Mouse (Mus musculus) adrenal gland, postnatal 4 days (tissue): ENCODE measurements around the gene Bcl11b. TPM values are rescaled to one million over a fixed set of nuclear protein-coding genes. Genes with fewer than 3 reads are reported as not detected.

ENCODE experiments used
- DNase-seq, 2 experiments: peaks; one replicate each; pipeline ENCODE4 v3.0.0; 2021 to 2022; ENCODE audit warnings: low spot score in 2 of 2, mixed read lengths in 2 of 2
- total RNA-seq, 2 experiments: library from RNA; stranded (reverse); gene quantifications; 2 replicates each; pipeline ENCODE4 v1.2.3; 2021

Gene Bcl11b
- total RNA-seq, 2 experiments from 2014 or later, result 1.4 to 2.2 TPM

GRCm38 (mm10) chr12:107999751-108000714, 3.4 kb downstream of the Bcl11b start:
- DNase-seq, result no peak

GRCm38 (mm10) chr12:107998746-107999145, 4.7 kb downstream of the Bcl11b start:
- peak; percentile 55 to 70 for DNase-seq

GRCm38 (mm10) chr12:107997901-107998300, 5.5 kb downstream of the Bcl11b start:
- no peak for DNase-seq

- no peak for DNase-seq
Observed at GRCm38 (mm10) chr12:107997241-107997640, 6.2 kb downstream of the Bcl11b start.

- DNase-seq, result no peak
Observed at GRCm38 (mm10) chr12:107996773-107997172, 6.6 kb downstream of the Bcl11b start.

- DNase-seq, result no peak
Observed at GRCm38 (mm10) chr12:107996216-107996615, 7.2 kb downstream of the Bcl11b start.

GRCm38 (mm10) chr12:107994421-107994820, 9.0 kb downstream of the Bcl11b start:
- no peak for DNase-seq

- DNase-seq, result no peak
Observed at GRCm38 (mm10) chr12:107993029-107993428, 10.4 kb downstream of the Bcl11b start.

GRCm38 (mm10) chr12:107991191-107991590, 12.2 kb downstream of the Bcl11b start:
- no peak for DNase-seq

GRCm38 (mm10) chr12:107983211-107983610, 20.2 kb downstream of the Bcl11b start:
- no peak for DNase-seq

- no peak for DNase-seq
Observed at GRCm38 (mm10) chr12:107982306-107982705, 21.1 kb downstream of the Bcl11b start.

GRCm38 (mm10) chr12:107981231-107981630, 22.2 kb downstream of the Bcl11b start:
- no peak for DNase-seq

- DNase-seq, result no peak
Observed at GRCm38 (mm10) chr12:107980261-107980961, 23.0 kb downstream of the Bcl11b start.

GRCm38 (mm10) chr12:107979710-107980260, 23.6 kb downstream of the Bcl11b start:
- peak; percentile 22 to 44 for DNase-seq

GRCm38 (mm10) chr12:107978736-107979255, 24.6 kb downstream of the Bcl11b start:
- DNase-seq, result no peak

GRCm38 (mm10) chr12:107978063-107978462, 25.3 kb downstream of the Bcl11b start:
- no peak for DNase-seq

GRCm38 (mm10) chr12:107977534-107977933, 25.9 kb downstream of the Bcl11b start:
- no peak for DNase-seq

- DNase-seq, result no peak
Observed at GRCm38 (mm10) chr12:107977086-107977485, 26.3 kb downstream of the Bcl11b start.

GRCm38 (mm10) chr12:107976571-107977001, 26.8 kb downstream of the Bcl11b start:
- no peak for DNase-seq

- DNase-seq, result no peak
Observed at GRCm38 (mm10) chr12:107975897-107976570, 27.4 kb downstream of the Bcl11b start.

- DNase-seq, result no peak
Observed at GRCm38 (mm10) chr12:107975479-107975896, 27.9 kb downstream of the Bcl11b start.
